Mouse (Mus musculus) NIH3T3 (cell line): ENCODE data around the gene Trim60.

Experiments used
- DNase-seq: peaks from one replicate; pipeline ENCODE4 v3.0.0-alpha.2; 2012; ENCODE audit warnings: low read depth

Trim60 gene

DNA sequence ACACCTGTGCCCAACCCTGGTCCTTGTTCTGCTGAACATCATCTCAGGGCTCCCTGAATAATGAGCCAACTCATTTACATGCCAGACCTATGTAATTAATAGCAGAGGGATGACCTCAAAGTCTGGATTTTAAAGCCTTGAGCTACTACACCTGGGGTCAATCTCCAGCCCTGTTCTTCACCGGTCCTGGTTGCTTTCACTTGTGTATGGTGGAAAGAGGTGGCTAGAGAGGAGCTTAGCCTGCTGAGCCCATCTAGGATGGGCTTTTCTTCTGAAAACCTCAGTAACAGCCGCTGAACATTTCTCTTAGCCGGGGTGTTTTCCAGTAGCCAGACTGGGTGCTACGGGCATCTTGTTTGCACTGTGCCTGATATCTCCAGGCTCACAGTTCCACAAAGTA, 30.7 kb downstream of the Trim60 start, which contains the start of gene Trim75:
Gene Trim75, minus strand, starts transcription at position 101 of the 400 bp plus-strand sequence.
- DNase-seq = no peak

- DNase-seq = no peak
These were observed 35.1 kb downstream of the Trim60 start for GRCm38 (mm10) chr8:64983150-64983897.

DNA sequence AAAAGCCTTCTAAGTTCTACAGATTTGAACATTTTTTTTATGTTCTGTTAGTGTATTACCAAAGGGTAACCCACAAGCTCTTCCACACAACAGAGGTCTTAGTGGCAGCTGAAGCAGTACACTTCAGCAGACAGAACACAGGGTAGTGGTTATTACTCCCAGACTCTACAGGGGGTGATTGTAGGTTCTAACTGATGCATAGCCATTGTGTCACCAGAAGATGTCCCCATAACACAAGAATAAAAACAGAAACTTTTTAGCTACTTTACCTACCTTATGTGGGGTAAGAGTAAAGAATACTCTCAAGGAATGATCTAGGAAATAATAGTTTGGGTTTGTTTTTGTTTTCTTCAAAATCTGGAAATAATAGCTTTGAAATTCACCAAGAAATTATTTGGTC, 55.5 kb downstream of the Trim60 start:
- DNase-seq = peak; percentile 29

GRCm38 (mm10) chr8:64959025-64959424, 59.4 kb downstream of the Trim60 start:
- no peak for DNase-seq

DNA sequence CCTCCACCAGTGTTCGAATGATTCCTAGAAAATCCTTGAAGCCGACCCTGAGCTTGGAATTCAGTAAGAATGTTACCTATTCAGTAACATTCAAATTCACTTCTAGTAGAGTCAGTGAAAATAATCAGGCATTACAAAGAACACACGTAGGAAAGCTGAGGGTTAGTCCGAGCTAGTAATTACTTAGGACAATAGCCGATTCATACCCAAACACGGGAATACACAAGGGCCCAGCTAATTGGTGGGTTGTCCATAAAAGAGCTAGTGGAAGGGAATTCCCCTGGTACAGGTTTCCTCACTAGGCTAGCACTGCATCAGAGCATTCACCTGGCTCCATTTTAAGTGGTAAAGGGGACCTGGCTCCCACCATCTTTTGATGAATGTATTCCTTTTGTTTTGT, 66.3 kb downstream of the Trim60 start:
- DNase-seq = no peak
